Mouse (Mus musculus): ENCODE data around the gene Unc5c. TPM values are rescaled to one million over a fixed set of nuclear protein-coding genes. Genes with fewer than 3 reads are reported as not detected.

Unc5c gene
- polyA plus RNA-seq, 1 experiment from 2014 or later: 7.8 TPM

- Histone ChIP-seq H3K36me3 (no peaks in the 10 kb centered on the region), H3K4me3 (no peak overlapping the region), H3K27me3 (ENCODE audit: insufficient read depth, poor library complexity, severe bottlenecking) (no peaks in the 10 kb centered on the region), H3K4me1 (replicated peaks) (no peaks in the 10 kb centered on the region), H3K27ac (no peak overlapping the region), H3K9me3 (no peaks in the 10 kb centered on the region)
- 86% methylated on average over 8 of the region's 8 CpGs for WGBS
- no peak for DNase-seq (ENCODE audit: low spot score)
Observed at GRCm38 (mm10) chr3:141778411-141778919, 313.4 kb downstream of the Unc5c start.

- Histone ChIP-seq H3K36me3 (no peaks in the 10 kb centered on the region), H3K4me3 (no peak overlapping the region), H3K27me3 (ENCODE audit: insufficient read depth, poor library complexity, severe bottlenecking) (no peaks in the 10 kb centered on the region), H3K27ac (no peak overlapping the region), H3K9me3 (no peaks in the 10 kb centered on the region), H3K4me1 (replicated peaks) (no peaks in the 10 kb centered on the region)
- 69% methylated on average over 3 of the region's 3 CpGs for WGBS
- no peak for DNase-seq (ENCODE audit: low spot score)
Observed at GRCm38 (mm10) chr3:141779186-141779585, 314.2 kb downstream of the Unc5c start.

GRCm38 (mm10) chr3:141782553-141782952, 317.5 kb downstream of the Unc5c start:
- Histone ChIP-seq H3K4me1 (replicated peaks) (no peaks in the 10 kb centered on the region), H3K36me3 (no peaks in the 10 kb centered on the region), H3K9me3 (no peaks in the 10 kb centered on the region), H3K4me3 (no peak overlapping the region), H3K27me3 (ENCODE audit: insufficient read depth, poor library complexity, severe bottlenecking) (no peaks in the 10 kb centered on the region), H3K27ac (no peak overlapping the region)
- 85% methylated on average over 4 of the region's 4 CpGs for WGBS
- no peak for DNase-seq (ENCODE audit: low spot score)

- no peak overlapping the region for H3K4me3 ChIP-seq
- H3K9me3 ChIP-seq: no peaks in the 10 kb centered on the region
- no peaks in the 10 kb centered on the region for H3K4me1 ChIP-seq (replicated peaks)
- 0 out of 2 replicates have a peak, but pooled peaks cover 4% of the 10 kb centered on the region for H3K36me3 ChIP-seq
- no peaks in the 10 kb centered on the region for H3K27me3 ChIP-seq (ENCODE audit: insufficient read depth, poor library complexity, severe bottlenecking)
- WGBS: 90% methylated on average over 8 of the region's 8 CpGs
- H3K27ac ChIP-seq: no peak overlapping the region
- no peak for DNase-seq (ENCODE audit: low spot score)
Observed at GRCm38 (mm10) chr3:141791026-141791780, 326.2 kb downstream of the Unc5c start.

- Histone ChIP-seq H3K9me3 (no peaks in the 10 kb centered on the region), H3K4me1 (replicated peaks) (no peaks in the 10 kb centered on the region), H3K36me3 (0 out of 2 replicates have a peak, but pooled peaks cover 4% of the 10 kb centered on the region), H3K27ac (no peak overlapping the region), H3K4me3 (no peak overlapping the region), H3K27me3 (ENCODE audit: insufficient read depth, poor library complexity, severe bottlenecking) (no peaks in the 10 kb centered on the region)
- no peak for DNase-seq (ENCODE audit: low spot score)
- WGBS: 74% methylated on average over 1 of the region's 1 CpGs
Observed at GRCm38 (mm10) chr3:141792106-141792505, 327.1 kb downstream of the Unc5c start.

GRCm38 (mm10) chr3:141793755-141794154, 328.7 kb downstream of the Unc5c start:
- Histone ChIP-seq H3K27me3 (ENCODE audit: insufficient read depth, poor library complexity, severe bottlenecking) (no peaks in the 10 kb centered on the region), H3K4me3 (no peak overlapping the region), H3K9me3 (no peaks in the 10 kb centered on the region), H3K36me3 (0 out of 2 replicates have a peak, but pooled peaks cover 4% of the 10 kb centered on the region), H3K27ac (no peak overlapping the region), H3K4me1 (replicated peaks) (peaks cover 5% of the 10 kb centered on the region)
- no peak for DNase-seq (ENCODE audit: low spot score)
- WGBS: 91% methylated on average over 2 of the region's 2 CpGs

GRCm38 (mm10) chr3:141794371-141794770, 329.4 kb downstream of the Unc5c start:
- 85% methylated on average over 3 of the region's 3 CpGs for WGBS
- no peak for DNase-seq (ENCODE audit: low spot score)
- Histone ChIP-seq H3K36me3 (0 out of 2 replicates have a peak, but pooled peaks cover 4% of the 10 kb centered on the region), H3K4me3 (no peak overlapping the region), H3K4me1 (replicated peaks) (peaks cover 5% of the 10 kb centered on the region), H3K27ac (no peak overlapping the region), H3K27me3 (ENCODE audit: insufficient read depth, poor library complexity, severe bottlenecking) (no peaks in the 10 kb centered on the region), H3K9me3 (no peaks in the 10 kb centered on the region)

- Histone ChIP-seq H3K4me1 (replicated peaks) (peaks cover 5% of the 10 kb centered on the region), H3K27ac (no peak overlapping the region), H3K4me3 (no peak overlapping the region), H3K36me3 (peaks cover 5% of the 10 kb centered on the region), H3K9me3 (no peaks in the 10 kb centered on the region), H3K27me3 (ENCODE audit: insufficient read depth, poor library complexity, severe bottlenecking) (no peaks in the 10 kb centered on the region)
- DNase-seq (ENCODE audit: low spot score): no peak
Observed at GRCm38 (mm10) chr3:141797372-141797771, 332.4 kb downstream of the Unc5c start.

- WGBS: 33% methylated on average over 1 of the region's 1 CpGs
Observed at GRCm38 (mm10) chr3:141797789-141798188, 332.8 kb downstream of the Unc5c start.

GRCm38 (mm10) chr3:141804133-141804532, 339.1 kb downstream of the Unc5c start:
- Histone ChIP-seq H3K4me1 (replicated peaks) (no peaks in the 10 kb centered on the region), H3K9me3 (no peaks in the 10 kb centered on the region), H3K4me3 (no peak overlapping the region), H3K36me3 (peaks cover 14% of the 10 kb centered on the region), H3K27me3 (ENCODE audit: insufficient read depth, poor library complexity, severe bottlenecking) (no peaks in the 10 kb centered on the region), H3K27ac (no peak overlapping the region)
- WGBS: 90% methylated on average over 5 of the region's 5 CpGs
- no peak for DNase-seq (ENCODE audit: low spot score)

More at GRCm38 (mm10) chr3:141797789-141798188, 332.8 kb downstream of the Unc5c start:
- H3K4me3 ChIP-seq: no peak overlapping the region
- H3K9me3 ChIP-seq: no peaks in the 10 kb centered on the region
- peaks cover 5% of the 10 kb centered on the region for H3K36me3 ChIP-seq
- no peaks in the 10 kb centered on the region for H3K27me3 ChIP-seq (ENCODE audit: insufficient read depth, poor library complexity, severe bottlenecking)
- DNase-seq (ENCODE audit: low spot score): no peak
- peaks cover 5% of the 10 kb centered on the region for H3K4me1 ChIP-seq (replicated peaks)
- no peak overlapping the region for H3K27ac ChIP-seq

GRCm38 (mm10) chr3:141809581-141809980, 344.6 kb downstream of the Unc5c start:
- peaks cover 3% of the 10 kb centered on the region; the same call in 1 of the 2 replicates for H3K36me3 ChIP-seq
- no peak overlapping the region for H3K27ac ChIP-seq
- H3K9me3 ChIP-seq: no peaks in the 10 kb centered on the region
- peaks cover 14% of the 10 kb centered on the region for H3K4me1 ChIP-seq (replicated peaks)
- no peaks in the 10 kb centered on the region for H3K27me3 ChIP-seq (ENCODE audit: insufficient read depth, poor library complexity, severe bottlenecking)
- H3K4me3 ChIP-seq: no peak overlapping the region
- no peak for DNase-seq (ENCODE audit: low spot score)
- WGBS: 77% methylated on average over 3 of the region's 3 CpGs

GRCm38 (mm10) chr3:141810944-141811343, 345.9 kb downstream of the Unc5c start:
- no peak overlapping the region for H3K4me3 ChIP-seq
- H3K4me1 ChIP-seq (replicated peaks): peaks cover 21% of the 10 kb centered on the region
- H3K27me3 ChIP-seq (ENCODE audit: insufficient read depth, poor library complexity, severe bottlenecking): no peaks in the 10 kb centered on the region
- H3K36me3 ChIP-seq: no peaks in the 10 kb centered on the region
- 38% methylated on average over 7 of the region's 7 CpGs for WGBS
- H3K9me3 ChIP-seq: no peaks in the 10 kb centered on the region
- DNase-seq (ENCODE audit: low spot score): peak; percentile 26
- H3K27ac ChIP-seq: peak overlapping the region; percentile 64

- Histone ChIP-seq H3K4me3 (no peak overlapping the region), H3K4me1 (replicated peaks) (peaks cover 21% of the 10 kb centered on the region)
- WGBS: 17% methylated on average over 2 of the region's 2 CpGs
Observed at GRCm38 (mm10) chr3:141811348-141811747, 346.3 kb downstream of the Unc5c start.

More at GRCm38 (mm10) chr3:141811348-141811747, 346.3 kb downstream of the Unc5c start:
- peak; percentile 51 for DNase-seq (ENCODE audit: low spot score)
- Histone ChIP-seq H3K27me3 (ENCODE audit: insufficient read depth, poor library complexity, severe bottlenecking) (no peaks in the 10 kb centered on the region), H3K9me3 (no peaks in the 10 kb centered on the region), H3K36me3 (no peaks in the 10 kb centered on the region), H3K27ac (peak overlapping the region; percentile 64; the same call in 1 of the 2 replicates)

All from hindbrain, embryonic 10.5 days (tissue).